8 mouse cellular contexts compared by ENCODE assay signal in genomic region chr11:4266271-4267201, GRCm38 (mm10). TPM values are rescaled to one million over a fixed set of nuclear protein-coding genes. Genes with fewer than 3 reads are reported as not detected.
DNase-seq lines count a peak whose midpoint lies in the region; ATAC-seq and TF ChIP-seq lines count a peak whose summit lies in the region.

No protein-coding gene starts in this region.

- TF ChIP-seq EP300 in heart, adult 2 months (IDR thresholded peaks at IDR 0.05; ENCODE audit: insufficient read depth, low read depth, low read length): no peak

- no peak for TF ChIP-seq CTCF in layer of hippocampus, adult 2 months (conservative IDR thresholded peaks at IDR 0.05)
- TF ChIP-seq CTCF in heart, adult 2 months (IDR thresholded peaks at IDR 0.05): peak; percentile 49

- TF ChIP-seq POLR2A in heart, adult 2 months (IDR thresholded peaks at IDR 0.05; ENCODE audit: insufficient read depth, low read depth, low read length): no peak

- intact Hi-C loops in heart, adult 2 months (cut with DNase I): loop anchor here (5.0 kb wide), 1 partner anchor 36 kb away; no protein-coding TSS in a partner anchor

- DNase-seq in layer of hippocampus, adult 2 months (ENCODE audit: low spot score in 2 of 2): peak in 1 of 2 experiments; percentile 29
- no peak for DNase-seq in layer of hippocampus, adult 9-11 months
- peak; percentile 75 to 86 for DNase-seq in adrenal gland, postnatal 36 days
- DNase-seq in heart, adult 2 months: peak; percentile 78 to 79
- peak; percentile 27 to 49 for DNase-seq in kidney, adult 8-10 months
- DNase-seq in lung, postnatal 14 days: peak; percentile 65
- DNase-seq in layer of hippocampus, adult 9-10 months (ENCODE audit: low spot score): no peak

- peak overlapping the region; percentile 81 for H3K9ac ChIP-seq in heart, adult 2 months (ENCODE audit: low read depth, low read length)
- H3K9ac ChIP-seq in stomach, embryonic 15.5 days: peak overlapping the region; percentile 53; the same call in 1 of the 2 replicates

- H3K9me3 ChIP-seq in stomach, embryonic 15.5 days: no peaks in the 10 kb centered on the region

- H3K27ac ChIP-seq in layer of hippocampus, adult 2 months: peak overlapping the region; percentile 51; the same call in 1 of the 2 replicates
- H3K27ac ChIP-seq in heart, adult 2 months: peak overlapping the region; percentile 40; the same call in 1 of the 2 replicates
- peak overlapping the region; percentile 80 for H3K27ac ChIP-seq in stomach, embryonic 15.5 days

- H3K4me1 ChIP-seq in heart, adult 2 months (ENCODE audit: control insufficient read depth, insufficient read depth, low read length): peaks cover 4% of the 10 kb centered on the region
- peaks cover 49% of the 10 kb centered on the region for H3K4me1 ChIP-seq in stomach, embryonic 15.5 days

- no peaks in the 10 kb centered on the region for H3K27me3 ChIP-seq in heart, adult 2 months (ENCODE audit: control insufficient read depth, insufficient read depth, low read length)
- H3K27me3 ChIP-seq in stomach, embryonic 15.5 days (replicated peaks): peaks cover 21% of the 10 kb centered on the region

- under 1% methylated on average over 61 of the region's 61 CpGs for WGBS in heart, adult 2 months
- WGBS in stomach, embryonic 15.5 days: under 1% methylated on average over 60 of the region's 61 CpGs

- H3K4me2 ChIP-seq in stomach, embryonic 15.5 days: peak overlapping the region; percentile 90

- H3K4me3 ChIP-seq in layer of hippocampus, adult 2 months: peak overlapping the region; percentile 55
- peak overlapping the region; percentile 57 for H3K4me3 ChIP-seq in heart, adult 2 months
- peak overlapping the region; percentile 59 for H3K4me3 ChIP-seq in stomach, embryonic 15.5 days (replicated peaks)

- no peaks in the 10 kb centered on the region for H3K79me2 ChIP-seq in heart, adult 2 months (replicated peaks; ENCODE audit: control insufficient read depth, insufficient read depth, low read length)

- peak; percentile 44; the same call in 1 of the 2 replicates for ATAC-seq in stomach, embryonic 15.5 days (ENCODE audit: insufficient read depth, low FRiP score, low read depth)

- no peaks in the 10 kb centered on the region for H3K36me3 ChIP-seq in heart, adult 2 months (ENCODE audit: control insufficient read depth, insufficient read depth, low read length)
- H3K36me3 ChIP-seq in stomach, embryonic 15.5 days: no peaks in the 10 kb centered on the region

RNA-seq across cellular contexts. Expression of gene Lif, which starts 9.2 kb away (rescaled TPM):
- total RNA-seq in layer of hippocampus, adult 2 months (2021): 1 to 10 TPM in 1 of 2 experiments, under 1 TPM in 1; 0.92 to 1.7 TPM
- total RNA-seq in adrenal gland, postnatal 36 days (2021): under 1 TPM; 0.10 to 0.56 TPM
- under 1 TPM; 0.21 to 0.36 TPM for total RNA-seq in heart, adult 2 months (2021)
- polyA plus RNA-seq in heart, adult 2 months (2012; rRNA removed): 1.5 TPM in 2 replicates
- polyA plus RNA-seq in stomach, embryonic 15.5 days (2015; fragmentation: Nextera tagmentation; extraction: Ambion mirVana): 0.61 and 0.65 TPM in 2 replicates

RNA-seq across cellular contexts. Expression of gene Osm, which starts 30.3 kb away (rescaled TPM):
- under 1 TPM; 0.15 to 0.20 TPM for total RNA-seq in layer of hippocampus, adult 2 months (2021)
- total RNA-seq in adrenal gland, postnatal 36 days (2021): under 1 TPM in 1 of 2 experiments, not detected in 1; 0.26 TPM
- under 1 TPM; 0.13 to 0.14 TPM for total RNA-seq in heart, adult 2 months (2021)
- 0.14 and 0.15 TPM in 2 replicates for polyA plus RNA-seq in heart, adult 2 months (2012; rRNA removed)
- polyA plus RNA-seq in stomach, embryonic 15.5 days (2015; fragmentation: Nextera tagmentation; extraction: Ambion mirVana): 0.22 TPM in 2 replicates

RNA-seq across cellular contexts. Expression of gene Castor1, which starts 48.5 kb away (rescaled TPM):
- 1 to 10 TPM; 5.3 to 5.8 TPM for total RNA-seq in layer of hippocampus, adult 2 months (2021)
- 1 to 10 TPM; 4.0 to 4.6 TPM for total RNA-seq in adrenal gland, postnatal 36 days (2021)
- 1 to 10 TPM; 4.0 to 5.9 TPM for total RNA-seq in heart, adult 2 months (2021)
- polyA plus RNA-seq in heart, adult 2 months (2012; rRNA removed): 10.7 and 13.5 TPM in 2 replicates
- 3.8 and 4.8 TPM in 2 replicates for polyA plus RNA-seq in stomach, embryonic 15.5 days (2015; fragmentation: Nextera tagmentation; extraction: Ambion mirVana)

Comparison
In these comparisons a context has a peak if more than half of its experiments do, and no peak if none do; other contexts are left out.
1. DNase-seq: peak in adrenal gland, postnatal 36 days (2 of 2), heart, adult 2 months (2 of 2), kidney, adult 8-10 months (2 of 2) and lung, postnatal 14 days (single experiment); none in layer of hippocampus, adult 9-11 months (single experiment) and layer of hippocampus, adult 9-10 months (single experiment).
2. Peak in every context shown above with its lines, with median percentiles within 50 percentile points of each other: H3K27ac ChIP-seq and H3K4me3 ChIP-seq.